Mouse (Mus musculus) frontal cortex, adult 2 months (tissue): ENCODE measurements around the gene Cfi. TPM values are rescaled to one million over a fixed set of nuclear protein-coding genes. Genes with fewer than 3 reads are reported as not detected.

Experiments used
- DNase-seq, 2 experiments: peaks; one replicate each; pipeline ENCODE4 v3.0.0; 2022; ENCODE audit warnings: low spot score in 1 of 2; ENCODE audit errors: extremely low spot score in 1 of 2
- polyA plus RNA-seq: library from polyadenylated mRNA; depleted of rRNA; stranded (reverse); fragments of >200 nt; gene quantifications from 2 replicates; pipeline ENCODE4 v1.2.3, GENCODE M21; 2012

The Cfi gene
- polyA plus RNA-seq, 1 experiment = 0.06 TPM

DNA sequence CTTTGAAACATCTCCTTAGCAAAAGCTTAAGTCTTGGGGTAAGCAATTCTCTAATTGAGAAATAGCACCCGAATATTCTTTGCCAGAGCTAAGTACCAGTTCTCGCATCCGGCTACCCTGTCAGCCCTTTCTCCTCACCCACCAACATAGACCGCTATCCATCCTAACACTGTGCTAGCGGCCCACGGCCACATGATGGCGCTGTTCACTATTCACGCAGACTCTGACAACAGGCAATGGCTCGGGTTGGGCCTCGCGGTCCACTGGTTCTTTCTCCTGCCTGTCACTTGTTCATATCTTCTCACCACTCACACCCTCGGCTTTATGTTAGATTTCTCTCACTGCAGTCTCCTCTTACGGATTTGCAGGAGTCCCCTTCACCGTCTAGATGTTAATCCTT lies 28.0 kb downstream of the Cfi start:
- DNase-seq = peak in 1 of 2 experiments; percentile 36

DNA sequence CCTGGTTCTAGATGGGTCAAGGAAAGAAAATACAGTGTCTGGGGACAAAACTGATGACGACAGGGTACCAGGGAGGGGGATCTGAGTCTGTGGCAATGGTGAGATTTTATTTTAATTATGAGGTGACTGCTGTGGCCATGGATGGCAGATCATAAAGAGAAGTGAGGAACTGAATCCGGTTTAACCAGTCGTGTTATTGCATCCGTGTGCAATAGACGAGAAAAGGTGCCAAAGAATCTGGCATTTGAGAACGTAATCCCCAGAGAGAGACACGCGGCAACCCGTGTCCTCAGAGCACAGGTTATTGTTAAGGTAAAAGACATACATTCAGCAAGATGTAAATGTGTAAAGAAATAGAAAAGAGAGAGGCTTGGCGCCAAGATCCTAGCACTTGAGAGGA lies 41.6 kb downstream of the Cfi start:
- no peak for DNase-seq

DNA sequence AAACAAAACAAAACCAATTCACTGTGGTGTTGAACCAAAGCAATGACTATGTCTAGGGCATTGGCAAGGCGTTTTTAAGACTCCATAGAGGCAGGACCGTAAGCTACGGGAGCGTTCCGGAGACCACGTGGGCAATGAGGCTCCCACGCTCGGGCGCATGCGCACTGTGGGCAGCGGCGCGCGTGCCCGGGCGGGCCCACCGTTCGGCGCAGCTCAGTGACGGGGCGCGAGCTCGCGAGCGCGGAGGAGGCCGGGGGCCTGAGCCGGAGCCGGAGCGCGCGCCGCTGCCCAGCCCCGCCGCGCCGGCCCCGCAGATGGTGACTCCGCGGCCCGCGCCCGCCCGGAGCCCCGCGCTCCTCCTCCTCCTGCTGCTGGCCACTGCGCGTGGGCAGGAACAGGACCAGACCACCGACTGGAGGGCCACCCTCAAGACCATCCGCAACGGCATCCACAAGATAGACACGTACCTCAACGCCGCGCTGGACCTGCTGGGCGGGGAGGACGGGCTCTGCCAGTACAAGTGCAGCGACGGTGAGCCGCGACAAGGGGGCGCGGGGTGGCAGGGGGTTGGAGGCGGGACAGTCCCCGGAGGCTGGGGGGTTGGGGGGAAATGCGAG lies 42.8 kb downstream of the Cfi start, which contains the start of gene Pla2g12a:
Gene Pla2g12a, plus strand, starts transcription at position 202 of the 617 bp plus-strand sequence.
- DNase-seq = peak; percentile 79 to 95

DNA sequence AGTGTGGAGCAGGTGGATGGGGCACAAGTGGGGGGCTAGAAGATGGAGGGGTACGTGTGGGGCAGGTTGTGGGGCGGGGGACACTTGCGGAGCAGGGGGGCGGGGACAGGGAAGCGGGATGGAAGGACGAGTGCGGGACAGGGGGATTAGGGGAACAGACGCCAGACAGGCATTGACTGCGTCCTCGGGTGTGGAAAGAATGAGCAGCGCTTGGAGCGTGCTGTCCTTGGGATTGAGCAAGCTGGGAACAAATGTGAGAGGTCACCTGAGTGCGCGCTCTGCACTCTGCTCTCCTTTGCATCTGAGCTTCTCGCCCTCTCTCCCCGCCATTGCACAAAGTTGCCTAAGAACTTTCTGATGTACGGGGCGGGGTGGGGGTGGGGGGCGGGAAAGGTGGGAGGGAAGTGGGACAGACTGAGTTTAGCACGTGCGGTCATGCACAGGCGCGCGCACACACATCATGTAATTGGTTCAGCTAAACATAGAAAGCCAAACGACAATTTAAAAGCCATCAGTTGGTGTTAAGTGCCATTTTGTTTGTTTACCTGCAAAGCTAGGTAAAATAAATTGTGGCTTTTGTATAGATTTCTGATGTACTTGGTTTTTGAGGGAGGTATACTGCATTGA lies 43.6 kb downstream of the Cfi start:
- no peak for DNase-seq

DNA sequence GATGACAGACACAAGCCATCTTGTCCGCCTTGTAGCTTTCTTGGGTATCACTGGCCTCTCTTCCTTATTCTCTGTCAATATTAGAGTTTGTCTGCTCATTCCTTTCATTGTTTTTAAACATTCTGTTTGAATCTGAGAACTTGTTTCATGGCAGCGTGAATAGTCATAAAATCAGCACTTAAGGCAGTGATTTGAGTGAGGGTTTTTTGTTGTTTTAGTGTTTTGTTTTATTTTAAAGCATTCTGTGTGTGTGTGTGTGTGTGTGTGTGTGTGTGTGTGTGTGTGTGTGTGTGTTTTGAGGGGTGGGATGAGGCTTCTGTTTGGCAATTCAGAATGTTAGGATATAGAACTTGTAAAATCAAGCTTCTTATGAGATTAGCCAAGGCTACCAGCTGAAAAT lies 44.2 kb downstream of the Cfi start:
- no peak for DNase-seq

DNA sequence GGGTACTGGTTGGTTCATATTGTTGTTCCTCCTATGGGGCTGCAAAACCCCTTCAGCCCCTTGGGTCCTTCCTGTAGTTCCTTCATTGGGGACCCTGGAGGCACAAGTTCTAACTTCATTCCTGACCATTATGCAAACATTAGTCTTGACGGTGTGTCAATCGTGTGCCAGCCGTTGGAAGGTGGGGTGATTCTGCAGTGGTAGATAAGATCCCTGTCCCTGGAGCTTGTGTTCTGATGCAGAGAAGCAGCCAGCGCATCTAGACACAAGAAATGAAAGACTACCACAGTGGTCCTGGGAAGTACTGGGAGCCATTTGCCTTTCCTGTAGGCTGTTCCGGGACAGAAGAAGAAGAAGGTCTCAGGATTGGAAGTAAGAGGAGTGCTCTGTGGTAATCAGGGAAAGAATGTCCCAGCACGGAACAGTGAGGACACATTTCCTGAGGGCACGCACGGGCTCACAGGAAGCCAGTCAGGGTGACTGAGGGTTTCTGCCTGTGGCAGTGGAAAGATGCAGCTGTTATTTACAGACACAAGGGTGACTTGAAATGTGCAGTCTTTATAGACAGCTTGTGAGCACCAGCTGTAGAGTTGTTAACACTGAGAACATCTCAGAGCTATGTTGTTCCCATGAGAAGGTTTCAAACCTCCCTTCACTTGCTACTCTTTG lies 45.4 kb downstream of the Cfi start:
- no peak for DNase-seq

DNA sequence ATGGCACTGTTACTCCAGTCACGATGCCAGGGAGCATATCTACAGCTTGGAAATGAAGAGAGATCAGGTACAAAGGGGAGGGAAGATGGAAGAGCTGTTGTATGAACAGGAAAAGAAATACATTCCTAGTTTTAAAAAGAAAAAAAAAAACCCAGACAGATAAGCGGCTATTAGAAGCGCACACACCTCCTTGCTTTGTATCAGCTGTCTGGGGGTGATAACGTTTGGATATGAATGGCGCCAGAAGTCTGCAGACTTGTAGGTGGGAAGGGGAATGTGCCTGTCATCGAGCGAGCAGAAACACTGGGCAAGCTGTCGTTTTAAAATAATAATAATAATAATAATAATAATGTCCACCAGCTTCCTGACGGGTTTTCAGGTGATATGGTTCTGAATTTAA lies 49.9 kb downstream of the Cfi start:
- DNase-seq = no peak

DNA sequence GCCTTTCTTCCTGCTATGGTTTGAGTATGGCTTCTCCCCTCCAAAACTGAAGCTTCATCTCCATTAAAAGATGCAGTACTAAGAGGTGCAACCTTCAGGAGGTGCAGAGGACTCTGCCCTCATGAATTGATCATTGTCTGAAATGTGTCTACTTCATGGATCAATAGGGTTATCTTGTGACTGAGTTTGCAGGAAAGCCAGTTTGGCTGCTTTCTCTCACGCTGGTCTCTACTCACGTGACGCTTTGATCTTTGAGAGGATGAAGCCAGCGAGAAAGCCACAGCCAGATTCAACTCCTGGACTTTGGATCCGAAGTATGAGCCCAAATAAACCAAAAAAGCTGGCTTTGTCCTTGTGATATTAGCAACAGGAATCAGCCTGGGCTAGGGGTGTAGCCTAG lies 50.7 kb downstream of the Cfi start:
- DNase-seq = no peak

DNA sequence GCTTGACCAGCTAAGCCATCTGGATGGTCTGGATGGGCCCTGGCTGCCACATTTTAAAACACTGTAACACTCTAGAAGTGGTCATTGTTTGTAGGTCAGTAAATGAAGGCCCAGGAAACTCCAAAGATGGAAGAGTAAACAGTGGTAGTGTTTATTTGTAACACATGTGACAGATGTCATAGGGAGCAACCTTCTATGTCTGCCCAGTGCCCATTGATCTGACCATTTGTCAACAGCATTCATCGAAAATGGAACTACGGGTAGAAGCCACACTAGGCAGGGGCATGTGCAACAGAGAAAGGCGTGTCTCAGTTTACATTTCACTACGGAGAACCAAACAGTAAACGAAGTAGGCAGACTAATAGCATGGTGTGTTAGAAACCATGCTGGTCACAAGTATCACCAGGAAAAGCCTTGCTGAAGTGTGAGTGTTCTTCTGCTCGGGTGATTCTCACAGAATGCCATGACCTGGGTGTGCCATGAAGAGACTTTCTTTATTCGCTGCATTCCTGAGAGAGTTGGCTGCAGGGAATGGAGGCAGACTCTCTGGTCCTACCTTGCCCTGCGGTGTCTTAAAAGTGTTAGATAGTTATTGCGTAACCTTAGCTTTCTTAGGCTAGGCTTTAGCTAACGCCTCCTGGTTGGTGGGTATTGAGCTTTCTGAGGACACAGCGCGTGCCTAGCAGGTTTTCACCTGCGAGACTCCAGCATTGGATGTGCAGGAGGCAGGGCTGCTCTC lies 52.3 kb downstream of the Cfi start:
- DNase-seq = no peak

DNA sequence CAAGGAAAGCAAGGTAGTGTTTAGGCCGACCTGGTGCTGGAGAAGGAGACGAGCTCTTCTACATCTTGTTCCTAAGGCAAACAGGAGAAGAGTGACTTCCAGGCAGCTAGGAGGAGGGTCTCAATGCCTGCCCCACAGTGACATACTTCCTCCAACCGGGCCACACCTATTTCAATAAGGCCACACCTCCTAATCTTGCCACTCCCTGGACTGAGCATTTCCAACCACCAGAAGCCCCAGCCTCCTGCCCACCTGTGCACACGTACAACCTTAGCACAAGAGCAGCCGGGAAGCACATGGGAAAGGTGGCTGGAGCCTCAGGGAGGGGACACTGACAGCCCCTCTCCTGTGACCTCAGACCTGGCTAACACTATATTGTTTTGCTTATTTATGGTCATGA lies 56.3 kb downstream of the Cfi start:
- DNase-seq = no peak

DNA sequence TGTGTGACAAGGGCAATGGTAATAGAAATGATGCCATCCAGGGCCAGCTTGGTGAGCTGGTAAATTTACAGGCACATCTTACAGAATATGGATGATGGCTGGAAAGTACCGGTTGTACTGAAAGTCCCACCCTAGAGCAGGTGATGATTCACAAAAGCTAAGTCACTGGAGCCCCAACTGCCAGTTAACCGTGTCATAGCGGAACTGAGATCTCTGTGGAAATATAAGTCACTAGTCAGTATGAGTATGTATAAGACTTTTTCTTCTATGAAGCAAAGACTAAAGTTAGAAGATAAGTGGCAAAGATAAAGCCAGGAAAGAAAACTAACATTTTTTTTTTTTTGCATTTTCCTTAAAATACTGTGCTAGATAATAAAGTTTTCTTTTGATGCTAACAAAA lies 57.5 kb downstream of the Cfi start:
- DNase-seq = no peak

DNA sequence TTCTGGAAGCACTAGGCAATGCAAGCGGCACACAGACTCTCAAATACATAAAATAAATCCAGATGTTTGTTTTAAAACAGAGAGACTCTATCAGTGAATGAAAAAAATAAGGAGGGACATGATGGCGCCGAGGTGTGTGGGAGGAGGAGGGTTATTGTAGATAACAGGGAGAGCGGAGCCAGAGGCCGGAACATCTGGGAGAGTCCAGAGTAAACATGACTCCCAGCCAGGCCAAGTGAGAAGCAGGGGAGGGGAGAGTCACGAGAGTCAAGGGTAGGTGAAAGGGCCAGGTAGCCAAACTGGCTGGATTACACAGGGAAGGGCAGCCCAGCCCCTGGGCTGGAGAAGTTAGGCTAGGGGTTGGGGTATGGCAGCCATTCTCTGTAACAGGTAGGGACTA lies 60.9 kb downstream of the Cfi start:
- DNase-seq = no peak

DNA sequence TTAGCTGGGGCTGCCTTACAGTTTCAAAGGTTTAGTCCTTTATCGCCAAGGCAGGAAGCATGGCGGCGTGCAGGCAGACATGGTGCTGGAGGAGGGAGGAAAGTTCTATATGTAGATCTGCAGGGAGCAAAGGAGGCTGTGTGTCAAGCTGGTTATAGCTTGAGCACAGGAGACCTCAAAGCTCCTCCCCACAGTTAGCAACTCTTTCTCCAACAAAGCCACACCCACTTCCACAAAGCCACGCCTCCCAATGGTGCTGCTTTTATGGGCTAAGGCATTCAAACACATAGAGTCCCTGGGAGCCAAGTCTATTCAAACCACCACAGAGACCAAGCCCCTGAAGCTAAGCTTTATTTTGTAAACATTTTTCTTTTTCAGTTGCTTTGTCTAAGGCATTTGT lies 63.2 kb downstream of the Cfi start:
- DNase-seq = no peak

DNA sequence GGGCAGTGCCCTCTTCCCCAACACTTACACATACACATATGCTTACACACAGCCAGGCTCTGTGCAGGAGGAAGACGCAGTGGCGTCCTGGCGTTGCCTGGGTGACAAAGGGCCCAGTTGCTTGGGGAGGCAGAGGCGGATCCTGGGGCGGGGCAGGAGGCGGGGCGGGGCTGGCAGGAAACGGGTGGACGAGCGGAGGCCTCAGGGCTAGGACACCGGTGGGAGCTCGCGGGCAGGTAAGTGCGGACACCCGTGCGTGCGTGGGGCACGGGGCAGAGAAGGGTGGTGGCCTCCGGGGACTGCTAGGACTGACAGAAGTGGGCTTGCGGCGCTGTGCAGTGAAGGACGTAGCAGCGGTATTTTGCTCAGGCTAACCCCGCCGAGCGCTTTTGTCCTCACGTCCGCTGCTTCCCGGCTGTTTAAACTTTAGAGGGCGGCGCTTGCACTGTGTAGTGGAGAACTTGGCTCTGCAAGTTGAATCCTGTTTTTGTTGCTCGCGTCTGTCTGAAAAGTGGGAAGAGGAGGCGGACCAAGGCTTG lies 65.7 kb downstream of the Cfi start, which contains the start of gene Casp6:
Gene Casp6, plus strand, starts transcription at position 155 of the 539 bp plus-strand sequence.
- DNase-seq = peak; percentile 20 to 50

DNA sequence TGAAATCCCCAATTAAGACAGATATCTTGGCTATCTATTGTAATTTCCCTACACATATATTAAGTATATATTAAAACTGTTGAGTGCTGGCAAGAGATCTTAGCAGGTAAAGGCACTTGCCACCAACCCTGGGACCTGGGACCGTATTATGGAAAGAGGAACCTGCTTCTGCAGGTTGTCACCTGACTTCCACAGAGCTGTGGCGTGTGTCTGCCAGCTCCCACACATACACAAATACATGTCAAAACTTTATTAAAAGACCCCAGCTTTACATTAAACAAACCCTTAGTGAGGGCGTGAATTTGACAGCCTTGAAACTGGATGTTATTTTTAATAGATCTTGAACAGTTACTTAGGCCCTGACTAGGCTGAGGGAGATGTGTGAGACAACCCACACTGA lies 67.7 kb downstream of the Cfi start:
- DNase-seq = peak in 1 of 2 experiments; percentile 28

DNA sequence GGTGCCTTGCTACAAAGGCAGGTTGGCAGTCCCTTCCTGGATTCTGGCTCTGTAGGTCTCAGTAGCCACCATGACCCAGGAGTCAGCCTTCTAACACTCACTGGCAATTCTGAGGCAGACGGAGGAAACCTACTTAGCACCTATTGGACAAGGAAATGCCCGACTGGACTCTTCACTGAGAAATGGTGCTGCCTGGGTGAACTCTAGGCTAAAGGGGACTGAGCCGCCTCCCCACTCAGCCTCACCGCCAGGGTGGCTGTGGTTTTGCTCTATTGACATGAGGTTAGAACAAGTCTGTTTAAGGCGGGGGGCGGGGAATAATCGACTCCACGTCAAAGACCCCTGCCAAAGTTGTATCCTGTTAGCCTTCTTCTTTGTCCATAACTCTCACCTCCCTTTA lies 68.2 kb downstream of the Cfi start:
- no peak for DNase-seq

DNA sequence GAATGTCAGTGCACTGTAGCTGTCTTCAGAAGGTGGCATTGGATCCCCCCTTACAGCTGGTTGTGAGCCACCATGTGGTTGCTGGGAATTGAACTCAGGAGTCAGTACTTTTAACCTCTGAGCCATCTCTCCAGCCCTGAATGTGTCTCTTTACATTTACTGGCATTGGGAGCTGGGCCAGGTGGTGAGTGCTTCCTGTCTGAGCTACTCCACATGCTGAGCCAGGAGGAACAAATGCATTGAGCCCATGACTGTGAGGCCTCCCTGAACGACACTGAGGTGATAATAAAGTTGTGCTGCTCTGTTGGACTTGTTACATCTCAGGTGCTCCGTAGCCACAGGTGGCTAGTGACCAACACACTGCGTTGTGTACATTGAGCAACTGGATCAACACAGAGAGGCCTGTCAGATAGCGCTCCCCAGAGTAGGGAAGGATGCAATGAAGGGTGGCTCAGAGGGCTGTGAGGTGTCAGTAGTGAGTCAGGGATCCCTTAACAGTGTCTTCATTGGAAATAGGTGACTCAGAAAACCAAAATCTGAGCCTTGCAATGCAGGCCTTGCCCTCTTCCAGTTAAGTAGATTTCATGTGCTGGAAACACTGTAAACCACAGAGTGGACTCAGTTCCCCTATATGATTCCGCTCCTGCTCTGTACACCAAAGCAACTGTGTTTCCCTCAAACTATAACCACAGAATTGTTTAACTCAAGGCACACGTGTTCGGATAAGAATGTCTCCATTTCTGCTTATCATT lies 68.9 kb downstream of the Cfi start:
- DNase-seq = no peak

DNA sequence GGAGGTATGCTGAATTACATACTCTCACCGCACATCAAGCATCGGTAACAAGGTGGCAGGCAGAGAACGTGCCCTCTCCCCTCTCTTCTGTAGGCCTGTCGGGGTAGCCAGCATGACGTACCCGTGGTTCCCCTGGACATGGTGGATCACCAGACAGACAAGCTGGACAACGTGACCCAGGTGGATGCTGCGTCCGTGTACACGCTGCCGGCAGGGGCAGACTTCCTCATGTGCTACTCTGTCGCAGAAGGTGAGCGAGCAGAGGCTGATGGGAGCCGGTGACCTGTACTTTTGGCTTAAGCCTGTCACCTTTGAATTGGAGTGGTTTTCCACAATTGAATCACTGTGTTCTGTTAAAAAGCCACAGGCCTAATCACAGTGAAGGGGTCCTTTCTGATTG lies 76.3 kb downstream of the Cfi start:
- no peak for DNase-seq

DNA sequence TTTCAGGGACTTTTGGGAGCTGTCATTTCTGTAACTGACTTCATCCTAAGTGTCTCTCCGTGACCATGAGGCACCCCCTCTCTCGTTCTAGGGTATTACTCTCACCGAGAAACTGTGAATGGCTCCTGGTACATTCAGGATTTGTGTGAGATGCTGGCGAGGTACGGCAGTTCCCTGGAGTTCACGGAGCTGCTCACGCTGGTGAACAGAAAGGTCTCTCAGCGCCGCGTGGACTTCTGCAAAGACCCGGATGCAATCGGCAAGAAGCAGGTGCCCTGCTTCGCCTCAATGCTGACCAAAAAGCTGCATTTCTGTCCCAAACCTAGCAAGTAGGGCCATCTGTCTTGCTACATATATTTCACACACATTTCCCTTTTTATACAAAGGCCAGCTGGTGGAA lies 77.6 kb downstream of the Cfi start:
- no peak for DNase-seq

DNA sequence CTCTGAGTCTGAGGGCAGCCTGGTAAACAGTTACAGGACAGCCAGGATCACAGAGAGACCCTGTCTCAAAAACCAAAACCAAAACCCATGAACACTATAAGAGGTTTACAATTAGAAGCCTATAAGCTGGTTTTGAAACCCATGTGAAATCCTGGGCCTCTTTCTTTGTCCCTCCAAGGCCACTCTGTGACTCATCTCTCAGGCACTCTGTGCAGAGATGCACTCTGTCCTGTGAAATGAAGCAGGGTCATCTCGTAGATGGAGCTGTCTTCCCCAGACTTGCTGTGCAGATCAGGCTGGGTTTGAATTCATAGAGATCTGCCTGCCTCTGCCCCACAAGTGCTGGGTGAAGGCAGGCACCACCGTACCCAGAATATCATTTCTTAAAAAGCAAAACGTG lies 81.7 kb downstream of the Cfi start:
- no peak for DNase-seq
